Mouse (Mus musculus): ENCODE measurements around the gene Cltb.

GRCm38 (mm10) chr13:54565201-54565581, 46.0 kb downstream of the Cltb start, which contains the start of gene 4833439L19Rik:
- TF ChIP-seq POLR2A (IDR thresholded peaks at IDR 0.05; ENCODE audit: borderline replicate concordance, extremely low read depth, insufficient read depth, insufficient read length, poor library complexity, severe bottlenecking), result peak; percentile 81; the same call in 1 of the 2 replicates
- TF ChIP-seq CTCF (IDR thresholded peaks at IDR 0.05; ENCODE audit: borderline replicate concordance, extremely low read depth, insufficient read depth, insufficient read length), result no peak

Data from brain, embryonic 14.5 days (tissue).